Mouse (Mus musculus): Measurements from ENCODE around the gene A230050P20Rik.

DNA sequence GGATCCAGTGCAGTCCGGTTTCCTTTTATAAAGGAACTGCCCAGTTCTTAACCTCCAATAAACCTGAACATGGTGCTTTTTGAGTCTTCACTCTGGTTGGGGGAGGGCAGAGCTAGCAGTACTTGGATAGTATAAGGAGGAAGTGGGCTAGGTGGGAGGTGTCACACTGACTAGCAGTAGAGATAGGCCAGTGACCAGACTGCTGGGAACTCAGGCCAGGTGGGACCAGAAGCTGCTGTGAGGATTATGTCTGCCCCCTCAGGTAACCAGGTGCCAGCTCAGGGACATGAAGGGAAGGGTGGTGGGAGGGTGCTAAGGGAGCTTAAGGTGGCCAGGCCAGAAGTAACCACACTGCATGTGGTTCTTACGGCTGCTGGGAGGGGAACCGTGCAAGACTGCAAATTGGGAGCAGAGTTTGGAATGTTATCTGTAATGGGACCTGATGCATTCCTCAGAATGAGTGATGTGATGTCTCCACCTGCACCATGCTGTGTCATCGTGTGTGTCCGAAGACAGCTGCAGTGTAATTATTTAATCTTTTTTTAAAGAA, 23.7 kb downstream of the A230050P20Rik start:
- no peak for TF ChIP-seq MAX (IDR thresholded peaks at IDR 0.05)
- no peak for TF ChIP-seq CTCF (IDR thresholded peaks at IDR 0.05; ENCODE audit: control insufficient read depth, insufficient read depth, insufficient read length)
- no peak for TF ChIP-seq MYOG (IDR thresholded peaks at IDR 0.05; ENCODE audit: control insufficient read depth, extremely low read depth, insufficient read length)
- TF ChIP-seq USF1 (IDR thresholded peaks at IDR 0.05; ENCODE audit: low read depth), result no peak

All from C2C12 (cell line).